Mouse (Mus musculus): Measurements from ENCODE around the gene Vps29. TPM values are rescaled to one million over a fixed set of nuclear protein-coding genes. Genes with fewer than 3 reads are reported as not detected.
A peak's percentile ranks its signal among the peaks of the same experiment; 100 is the strongest.
"Not testable (repeated sequence)": the region's sequence is repeated elsewhere in the genome, so short reads cannot be mapped to it uniquely, and the experiment has no call there.

Gene Vps29
- polyA plus RNA-seq, 1 experiment from 2014 or later = 278 TPM

GRCm38 (mm10) chr5:122318976-122319375 is 35.2 kb upstream of the Vps29 start:
- not testable (repeated sequence) for H3K27me3 ChIP-seq (replicated peaks); H3K4me2 ChIP-seq (replicated peaks); H3K9ac ChIP-seq; H3K27ac ChIP-seq; H3K4me3 ChIP-seq (replicated peaks); ATAC-seq; H3K4me1 ChIP-seq (replicated peaks); H3K9me3 ChIP-seq
- WGBS = 70% methylated on average over 3 of the region's 3 CpGs
- H3K36me3 ChIP-seq = peaks cover 15% of the 10 kb centered on the region

DNA sequence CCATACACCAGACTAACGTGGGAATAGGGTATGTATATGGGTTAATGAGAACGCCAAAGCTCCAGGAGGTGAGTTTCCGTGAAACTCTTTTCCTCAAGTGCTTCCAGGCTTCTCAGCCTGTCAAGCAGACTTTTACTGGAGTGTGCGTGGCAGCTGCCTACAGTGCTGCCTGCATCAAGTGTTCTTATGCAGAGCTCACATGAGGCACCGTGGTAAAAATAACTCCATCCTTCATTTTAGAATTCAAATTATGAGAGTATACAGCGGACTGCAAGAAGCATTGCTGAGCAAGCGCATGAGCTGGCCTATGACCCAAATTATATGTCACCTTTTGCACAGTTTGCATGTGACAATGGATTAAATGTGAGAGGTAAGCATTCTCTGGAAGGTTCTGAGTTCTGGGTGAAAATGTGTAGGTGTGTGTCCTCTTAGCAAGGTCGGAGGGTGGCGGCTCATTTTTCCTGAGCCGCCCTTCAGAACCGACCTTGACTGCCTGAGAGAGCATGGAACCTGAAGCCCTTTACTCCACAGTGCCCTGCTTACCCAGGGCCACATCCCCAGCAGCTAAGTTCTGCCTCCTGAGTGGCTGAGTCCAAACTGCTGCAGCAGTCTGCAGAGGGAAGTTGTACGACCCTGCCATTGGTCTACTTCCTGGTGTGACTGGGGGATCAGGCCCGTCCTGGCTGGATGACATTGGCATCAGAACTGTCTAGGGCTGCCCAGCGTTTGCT is 34.5 kb upstream of the Vps29 start:
- H3K27ac ChIP-seq = no peak overlapping the region
- H3K9ac ChIP-seq = no peak overlapping the region
- H3K9me3 ChIP-seq = no peaks in the 10 kb centered on the region
- no peak overlapping the region for H3K4me2 ChIP-seq (replicated peaks)
- ATAC-seq = no peak
- H3K4me1 ChIP-seq (replicated peaks) = no peaks in the 10 kb centered on the region; the same call in 1 of the 2 replicates
- WGBS = 75% methylated on average over 14 of the region's 14 CpGs
- H3K36me3 ChIP-seq = peaks cover 15% of the 10 kb centered on the region
- no peaks in the 10 kb centered on the region for H3K27me3 ChIP-seq (replicated peaks)
- H3K4me3 ChIP-seq (replicated peaks) = no peak overlapping the region

GRCm38 (mm10) chr5:122320205-122320781 is 33.9 kb upstream of the Vps29 start:
- H3K36me3 ChIP-seq = peaks cover 15% of the 10 kb centered on the region
- H3K4me1 ChIP-seq (replicated peaks) = no peaks in the 10 kb centered on the region
- H3K4me2 ChIP-seq (replicated peaks) = no peak overlapping the region
- ATAC-seq = no peak
- no peak overlapping the region for H3K9ac ChIP-seq
- H3K27ac ChIP-seq = no peak overlapping the region
- no peaks in the 10 kb centered on the region for H3K27me3 ChIP-seq (replicated peaks)
- WGBS = 47% methylated on average over 12 of the region's 12 CpGs
- H3K4me3 ChIP-seq (replicated peaks) = no peak overlapping the region
- no peaks in the 10 kb centered on the region for H3K9me3 ChIP-seq

DNA sequence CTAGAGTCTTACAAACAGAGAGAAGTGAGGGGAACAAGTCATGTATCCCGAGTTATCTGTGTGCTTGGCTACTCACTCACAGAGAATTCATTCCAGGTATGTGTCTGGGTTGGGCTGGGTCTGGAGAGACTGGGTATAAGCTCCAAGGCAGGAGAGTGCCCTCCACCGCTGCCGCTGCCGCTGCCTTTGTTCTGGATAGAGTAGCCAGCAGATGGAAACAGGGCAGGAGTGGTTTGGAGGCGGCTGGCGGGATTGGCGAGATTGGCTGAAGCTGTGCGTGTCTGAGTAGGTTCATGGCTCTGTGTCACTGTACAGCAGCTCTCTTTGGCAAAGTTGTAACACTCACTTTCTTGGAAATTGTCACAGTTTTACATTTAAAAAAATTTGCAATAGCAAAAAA is 30.6 kb upstream of the Vps29 start:
- 79% methylated on average over 8 of the region's 8 CpGs for whole genome bisulfite sequencing
- no peaks in the 10 kb centered on the region for H3K4me1 ChIP-seq (replicated peaks)
- H3K27ac ChIP-seq = no peak overlapping the region
- H3K4me2 ChIP-seq (replicated peaks) = no peak overlapping the region
- peaks cover 11% of the 10 kb centered on the region; the same call in 1 of the 2 replicates for H3K36me3 ChIP-seq
- no peak overlapping the region for H3K4me3 ChIP-seq (replicated peaks)
- no peaks in the 10 kb centered on the region for H3K27me3 ChIP-seq (replicated peaks)
- no peak for ATAC-seq
- no peak overlapping the region for H3K9ac ChIP-seq
- no peaks in the 10 kb centered on the region for H3K9me3 ChIP-seq

DNA sequence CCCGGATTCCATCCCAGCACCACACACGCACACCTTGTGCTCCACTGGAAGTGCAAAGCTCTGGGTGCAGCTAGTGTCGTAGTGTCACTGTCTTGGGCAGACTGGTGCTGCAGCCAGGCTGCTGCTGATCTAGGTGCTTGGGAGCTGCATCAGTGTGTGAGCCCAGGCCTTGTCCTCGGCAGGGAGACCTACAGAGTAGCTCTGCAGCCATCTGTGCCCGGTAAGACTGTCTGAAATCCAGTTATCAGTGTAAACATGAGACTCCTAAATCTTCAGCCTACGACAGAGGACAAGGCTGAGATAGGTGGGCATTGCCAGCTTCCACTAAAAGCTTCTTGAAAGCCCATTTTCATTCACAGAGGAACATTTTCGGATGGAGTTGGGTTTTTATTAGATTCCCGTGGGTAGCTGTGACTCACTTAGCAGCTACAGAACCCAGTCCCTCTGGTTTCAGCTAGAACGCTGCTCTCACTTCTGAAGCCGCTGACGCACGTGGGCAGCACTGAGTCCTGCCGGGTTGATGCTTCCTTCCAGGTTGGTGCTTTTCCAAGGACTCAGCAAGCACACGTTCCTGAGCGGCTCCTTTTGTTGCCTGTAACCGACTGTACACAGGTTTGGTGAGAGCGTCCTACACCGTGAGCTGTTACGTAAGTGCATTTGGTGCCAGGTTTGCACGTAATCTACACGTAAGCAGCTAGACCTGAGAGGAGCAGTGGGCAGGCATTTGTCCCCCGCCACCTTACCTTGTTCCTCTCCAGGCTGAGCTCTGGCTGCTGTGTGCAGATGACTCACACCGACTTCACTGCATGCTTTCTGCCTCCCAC is 29.3 kb upstream of the Vps29 start:
- H3K4me1 ChIP-seq (replicated peaks) = no peaks in the 10 kb centered on the region
- no peak overlapping the region for H3K9ac ChIP-seq
- H3K27me3 ChIP-seq (replicated peaks) = no peaks in the 10 kb centered on the region
- no peak for ATAC-seq
- 85% methylated on average over 23 of the region's 23 CpGs for WGBS
- no peak overlapping the region for H3K4me2 ChIP-seq (replicated peaks)
- H3K9me3 ChIP-seq = no peaks in the 10 kb centered on the region
- no peak overlapping the region for H3K4me3 ChIP-seq (replicated peaks)
- no peak overlapping the region for H3K27ac ChIP-seq
- peaks cover 11% of the 10 kb centered on the region; the same call in 1 of the 2 replicates for H3K36me3 ChIP-seq

- no peak overlapping the region for H3K27ac ChIP-seq
- ATAC-seq = no peak
- no peaks in the 10 kb centered on the region for H3K9me3 ChIP-seq
- no peaks in the 10 kb centered on the region for H3K27me3 ChIP-seq (replicated peaks)
- H3K4me1 ChIP-seq (replicated peaks) = no peaks in the 10 kb centered on the region
- H3K4me2 ChIP-seq (replicated peaks) = no peak overlapping the region
- no peak overlapping the region for H3K9ac ChIP-seq
- peaks cover 11% of the 10 kb centered on the region; the same call in 1 of the 2 replicates for H3K36me3 ChIP-seq
- WGBS = 87% methylated on average over 8 of the region's 8 CpGs
- H3K4me3 ChIP-seq (replicated peaks) = no peak overlapping the region
Observed at GRCm38 (mm10) chr5:122325477-122325876, 28.7 kb upstream of the Vps29 start.

DNA sequence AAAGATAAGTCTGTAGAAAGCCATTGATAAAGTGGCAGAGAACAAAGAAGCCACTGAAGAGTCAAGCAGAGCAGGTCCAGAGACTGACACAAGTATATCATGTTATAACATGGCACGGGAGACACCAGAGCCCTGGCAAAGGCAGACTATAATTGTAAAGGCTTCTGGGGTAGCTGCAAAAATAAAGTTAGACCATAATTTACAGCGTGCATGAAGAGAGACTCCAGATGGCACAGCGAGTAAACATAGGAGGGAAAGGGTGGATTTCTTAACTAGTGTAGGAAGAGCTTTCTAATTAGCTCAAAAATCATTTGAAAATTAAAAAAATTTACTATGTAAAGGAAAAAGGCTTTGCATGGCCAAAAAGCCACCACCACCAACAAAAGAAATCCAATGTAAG is 26.9 kb upstream of the Vps29 start:
- Histone ChIP-seq H3K4me1 (replicated peaks) (no peaks in the 10 kb centered on the region), H3K4me2 (replicated peaks) (no peak overlapping the region), H3K4me3 (replicated peaks) (no peak overlapping the region), H3K27ac (no peak overlapping the region), H3K27me3 (replicated peaks) (no peaks in the 10 kb centered on the region), H3K36me3 (peaks cover 6% of the 10 kb centered on the region; the same call in 1 of the 2 replicates), H3K9me3 (no peaks in the 10 kb centered on the region), H3K9ac (no peak overlapping the region)
- ATAC-seq = no peak
- 79% methylated on average over 3 of the region's 3 CpGs for WGBS

GRCm38 (mm10) chr5:122330269-122330668 is 23.9 kb upstream of the Vps29 start:
- Histone ChIP-seq H3K36me3 (no peaks in the 10 kb centered on the region), H3K9me3 (no peaks in the 10 kb centered on the region), H3K9ac (no peak overlapping the region), H3K4me3 (replicated peaks) (no peak overlapping the region), H3K27me3 (replicated peaks) (no peaks in the 10 kb centered on the region), H3K4me1 (replicated peaks) (no peaks in the 10 kb centered on the region), H3K27ac (no peak overlapping the region), H3K4me2 (replicated peaks) (no peak overlapping the region)
- no peak for ATAC-seq
- WGBS = 81% methylated on average over 4 of the region's 4 CpGs

- 66% methylated on average over 3 of the region's 3 CpGs for WGBS
- Histone ChIP-seq H3K9me3 (no peaks in the 10 kb centered on the region), H3K4me3 (replicated peaks) (no peak overlapping the region), H3K27ac (no peak overlapping the region), H3K4me1 (replicated peaks) (no peaks in the 10 kb centered on the region), H3K36me3 (no peaks in the 10 kb centered on the region), H3K4me2 (replicated peaks) (no peak overlapping the region), H3K9ac (no peak overlapping the region), H3K27me3 (replicated peaks) (no peaks in the 10 kb centered on the region)
- no peak for ATAC-seq
Observed at GRCm38 (mm10) chr5:122334682-122335081, 19.5 kb upstream of the Vps29 start.

DNA sequence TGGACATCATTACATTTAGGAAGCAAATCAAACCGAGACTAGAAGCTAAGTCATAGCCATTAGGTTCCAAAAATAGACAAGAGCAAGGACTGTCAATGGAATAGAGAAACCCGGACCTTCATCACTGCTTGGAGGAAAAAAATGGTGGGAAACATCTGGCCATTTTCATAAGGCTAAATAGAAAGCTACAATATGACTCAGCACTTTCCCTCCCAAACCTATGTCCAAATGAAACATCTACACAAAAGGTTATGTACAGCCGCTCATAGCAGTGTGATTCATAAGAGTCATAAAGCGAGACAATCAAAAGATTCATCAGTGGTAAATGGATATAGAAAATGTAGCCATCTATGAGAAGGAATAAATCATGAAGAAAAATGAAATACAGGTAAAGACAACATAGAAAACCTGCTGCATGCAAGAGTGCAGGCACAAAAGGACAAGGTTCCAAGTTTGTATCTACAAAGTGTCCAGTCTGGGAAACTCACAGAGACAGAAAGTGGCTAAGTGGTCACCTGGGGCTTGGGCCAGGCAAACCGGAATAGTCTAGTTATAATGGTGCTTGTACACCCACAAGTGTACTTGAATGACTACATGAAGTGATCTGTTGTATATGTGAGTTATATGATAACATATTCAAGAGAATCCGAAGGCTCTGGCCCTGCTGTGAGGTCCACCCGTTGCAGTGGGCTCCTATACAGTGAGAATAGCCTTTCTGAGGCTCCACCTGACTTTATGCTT is 17.4 kb upstream of the Vps29 start:
- ATAC-seq = no peak
- H3K4me1 ChIP-seq (replicated peaks) = no peaks in the 10 kb centered on the region
- H3K27ac ChIP-seq = no peak overlapping the region
- H3K4me2 ChIP-seq (replicated peaks) = no peak overlapping the region
- no peaks in the 10 kb centered on the region for H3K9me3 ChIP-seq
- no peaks in the 10 kb centered on the region for H3K36me3 ChIP-seq
- no peaks in the 10 kb centered on the region for H3K27me3 ChIP-seq (replicated peaks)
- 88% methylated on average over 7 of the region's 7 CpGs for WGBS
- H3K9ac ChIP-seq = no peak overlapping the region
- no peak overlapping the region for H3K4me3 ChIP-seq (replicated peaks)

- H3K9me3 ChIP-seq = no peaks in the 10 kb centered on the region
- ATAC-seq = no peak
- 74% methylated on average over 1 of the region's 1 CpGs for WGBS
- no peak overlapping the region for H3K27ac ChIP-seq
- no peaks in the 10 kb centered on the region for H3K4me1 ChIP-seq (replicated peaks)
- H3K9ac ChIP-seq = no peak overlapping the region
- no peak overlapping the region for H3K4me3 ChIP-seq (replicated peaks)
- no peaks in the 10 kb centered on the region for H3K36me3 ChIP-seq
- no peaks in the 10 kb centered on the region for H3K27me3 ChIP-seq (replicated peaks)
- no peak overlapping the region for H3K4me2 ChIP-seq (replicated peaks)
Observed at GRCm38 (mm10) chr5:122342874-122343273, 11.3 kb upstream of the Vps29 start.

- Histone ChIP-seq H3K9ac (no peak overlapping the region), H3K36me3 (no peaks in the 10 kb centered on the region), H3K4me2 (replicated peaks) (no peak overlapping the region), H3K4me1 (replicated peaks) (no peaks in the 10 kb centered on the region), H3K9me3 (no peaks in the 10 kb centered on the region), H3K27me3 (replicated peaks) (no peaks in the 10 kb centered on the region), H3K27ac (0 out of 2 replicates have a peak overlapping the region, but pooled peaks have one; percentile 20), H3K4me3 (replicated peaks) (no peak overlapping the region)
- peak; percentile 93 for ATAC-seq
- WGBS = 47% methylated on average over 7 of the region's 7 CpGs
Observed at GRCm38 (mm10) chr5:122343768-122344167, 10.4 kb upstream of the Vps29 start.
